Mouse (Mus musculus) ES-Bruce4 (cell line): ENCODE results near the gene Mapt. TPM values are rescaled to one million over a fixed set of nuclear protein-coding genes. Genes with fewer than 3 reads are reported as not detected.

ENCODE experiments used
- H3K27ac ChIP-seq: 2 replicates; pipeline ENCODE4 v1.5.1; 2012; ENCODE audit warnings: low read length, inconsistent platforms; ENCODE audit not compliant: insufficient read depth
- H3K27me3 ChIP-seq: 2 replicates; pipeline ENCODE4 v1.6.1; 2012; ENCODE audit warnings: mild to moderate bottlenecking, low read length, inconsistent platforms; ENCODE audit not compliant: control insufficient read depth, poor library complexity, insufficient read depth, severe bottlenecking
- H3K36me3 ChIP-seq: 2 replicates; pipeline ENCODE4 v1.6.1; 2012; ENCODE audit warnings: inconsistent platforms, mild to moderate bottlenecking, low read length, moderate library complexity; ENCODE audit not compliant: control insufficient read depth, poor library complexity, insufficient read depth, severe bottlenecking
- H3K4me1 ChIP-seq: one replicate; pipeline ENCODE4 v1.8.1; 2011; ENCODE audit warnings: low read length; ENCODE audit not compliant: control insufficient read depth, insufficient read depth
- H3K4me3 ChIP-seq: 2 replicates; pipeline ENCODE4 v1.5.1; 2011; ENCODE audit warnings: low read depth, mild to moderate bottlenecking, low read length
- H3K9ac ChIP-seq: 2 replicates; pipeline ENCODE4 v1.6.1; 2012; ENCODE audit warnings: low read depth, mild to moderate bottlenecking, inconsistent platforms; ENCODE audit not compliant: poor library complexity, severe bottlenecking
- H3K9me3 ChIP-seq: replicated peaks from 2 replicates; pipeline ENCODE4 v1.6.1; 2012; ENCODE audit warnings: mild to moderate bottlenecking, low read length, inconsistent platforms; ENCODE audit not compliant: control insufficient read depth, poor library complexity, insufficient read depth, severe bottlenecking
- CTCF ChIP-seq: IDR thresholded peaks from one replicate; pipeline ENCODE4 v1.8.1; 2011; ENCODE audit warnings: low read depth, low read length
- EP300 ChIP-seq: IDR thresholded peaks from 2 replicates; pipeline ENCODE4 v1.6.1; 2011; ENCODE audit warnings: low read depth, low read length; ENCODE audit not compliant: insufficient read depth
- POLR2A ChIP-seq: IDR thresholded peaks from one replicate; pipeline ENCODE4 v1.8.1; 2011; ENCODE audit warnings: low read length; ENCODE audit not compliant: insufficient read depth
- polyA plus RNA-seq: library from polyadenylated mRNA; stranded (reverse); fragments of >200 nt; gene quantifications from 2 replicates; pipeline ENCODE4 v1.2.4, GENCODE M21; 2011; ENCODE audit warnings: low read depth; ENCODE audit not compliant: missing spikeins, insufficient read depth, insufficient read length

Mapt gene
- polyA plus RNA-seq, 1 experiment = 13.6 TPM

DNA sequence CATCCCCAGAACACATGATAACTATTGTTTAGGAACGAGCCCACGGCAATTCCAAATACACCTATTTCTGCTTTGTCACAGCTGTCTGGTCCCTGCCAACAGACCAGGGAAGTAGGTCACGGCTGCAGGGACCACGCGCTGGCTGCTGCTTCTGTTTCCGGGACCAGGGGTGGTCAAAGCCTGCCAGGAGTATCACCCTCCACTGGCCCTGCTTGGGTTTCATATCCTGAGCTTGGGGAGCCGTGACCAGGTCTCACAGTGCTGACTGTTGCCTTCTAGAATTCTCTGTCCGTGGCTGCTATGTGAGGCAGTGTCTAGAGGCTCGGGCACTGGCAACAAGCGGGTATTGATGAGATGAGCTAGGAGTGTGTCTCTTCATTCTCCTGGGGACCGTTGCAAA, 36.2 kb downstream of the Mapt start:
- Histone ChIP-seq H3K4me1 (no peaks in the 10 kb centered on the region), H3K4me3 (no peak overlapping the region), H3K9me3 (no peaks in the 10 kb centered on the region), H3K27me3 (no peaks in the 10 kb centered on the region), H3K27ac (no peak overlapping the region), H3K36me3 (no peaks in the 10 kb centered on the region), H3K9ac (no peak overlapping the region)
- no peak for TF ChIP-seq EP300
- TF ChIP-seq CTCF = no peak
- no peak for TF ChIP-seq POLR2A

DNA sequence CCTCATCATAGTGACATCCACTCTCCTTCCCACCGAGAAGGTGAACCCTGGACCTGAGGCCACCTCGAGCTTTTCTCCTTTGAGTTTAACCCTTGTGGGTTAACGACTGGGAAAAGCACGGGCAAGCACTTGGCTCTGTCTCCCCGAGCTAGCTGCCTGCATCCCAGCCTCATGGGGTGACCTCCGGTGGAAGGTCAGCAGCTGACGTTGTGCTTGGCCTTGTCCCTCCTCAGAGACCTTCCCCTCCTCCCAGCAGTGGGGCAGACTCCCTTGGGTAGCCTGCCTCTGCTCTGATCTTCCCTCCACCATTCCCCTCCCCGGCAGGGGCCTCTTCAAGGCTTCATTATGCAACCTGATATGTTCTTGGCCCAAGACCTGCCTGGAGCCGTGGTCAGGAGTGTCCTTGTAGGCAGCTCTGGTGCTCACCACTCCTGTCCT, 38.2 kb downstream of the Mapt start:
- H3K9ac ChIP-seq = no peak overlapping the region
- no peak overlapping the region for H3K27ac ChIP-seq
- no peaks in the 10 kb centered on the region for H3K9me3 ChIP-seq
- no peaks in the 10 kb centered on the region for H3K36me3 ChIP-seq
- no peak overlapping the region for H3K4me3 ChIP-seq
- no peaks in the 10 kb centered on the region for H3K4me1 ChIP-seq
- no peaks in the 10 kb centered on the region for H3K27me3 ChIP-seq
- TF ChIP-seq CTCF = no peak
- TF ChIP-seq EP300 = no peak
- TF ChIP-seq POLR2A = no peak

DNA sequence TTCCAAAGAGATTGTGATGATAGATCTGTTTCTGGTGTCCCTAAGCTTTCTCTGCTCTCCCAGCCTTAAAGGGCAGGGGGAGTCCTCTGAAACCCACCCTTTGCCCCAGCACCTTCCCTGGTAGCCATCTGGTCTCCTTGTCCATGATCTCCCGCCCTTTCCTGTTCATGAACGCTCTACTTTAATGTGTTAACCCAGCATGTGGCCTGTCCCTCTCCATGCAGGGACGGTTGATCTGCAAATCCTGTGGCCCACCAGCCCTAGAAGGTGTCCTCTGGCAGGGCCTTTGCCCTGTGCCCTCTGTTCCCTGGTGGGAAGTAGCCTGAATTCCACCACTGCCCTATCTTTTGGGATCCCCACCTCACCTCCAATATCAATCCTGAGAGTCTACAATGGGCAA, 39.3 kb downstream of the Mapt start:
- Histone ChIP-seq H3K4me3 (no peak overlapping the region), H3K9ac (no peak overlapping the region), H3K4me1 (no peaks in the 10 kb centered on the region), H3K9me3 (no peaks in the 10 kb centered on the region), H3K27me3 (no peaks in the 10 kb centered on the region), H3K27ac (no peak overlapping the region), H3K36me3 (no peaks in the 10 kb centered on the region)
- no peak for TF ChIP-seq POLR2A
- no peak for TF ChIP-seq CTCF
- TF ChIP-seq EP300 = no peak

DNA sequence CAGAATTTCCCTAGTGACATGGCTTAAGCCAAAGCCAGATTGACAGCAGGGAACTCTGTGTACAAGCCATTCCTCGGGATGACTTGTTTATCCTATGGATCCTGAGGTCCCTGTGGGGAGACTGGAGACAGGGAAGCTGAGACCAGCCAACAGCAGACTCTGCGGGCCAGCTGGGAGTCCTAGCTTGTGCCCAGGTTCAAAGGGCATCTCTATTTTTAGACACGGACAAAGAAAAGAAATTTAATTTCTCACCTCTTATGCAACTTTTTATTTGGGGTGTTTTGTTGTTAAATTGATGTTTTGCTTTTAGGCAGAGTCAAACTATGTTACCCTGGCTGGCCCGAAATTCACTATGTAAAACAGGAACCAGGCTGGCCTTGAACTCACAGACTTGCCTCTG, 39.7 kb downstream of the Mapt start:
- no peak overlapping the region for H3K4me3 ChIP-seq
- H3K9me3 ChIP-seq = no peaks in the 10 kb centered on the region
- H3K27me3 ChIP-seq = no peaks in the 10 kb centered on the region
- no peak overlapping the region for H3K9ac ChIP-seq
- TF ChIP-seq EP300 (no peak), CTCF (no peak), POLR2A (no peak)
- H3K36me3 ChIP-seq = no peaks in the 10 kb centered on the region
- no peaks in the 10 kb centered on the region for H3K4me1 ChIP-seq
- H3K27ac ChIP-seq = no peak overlapping the region

DNA sequence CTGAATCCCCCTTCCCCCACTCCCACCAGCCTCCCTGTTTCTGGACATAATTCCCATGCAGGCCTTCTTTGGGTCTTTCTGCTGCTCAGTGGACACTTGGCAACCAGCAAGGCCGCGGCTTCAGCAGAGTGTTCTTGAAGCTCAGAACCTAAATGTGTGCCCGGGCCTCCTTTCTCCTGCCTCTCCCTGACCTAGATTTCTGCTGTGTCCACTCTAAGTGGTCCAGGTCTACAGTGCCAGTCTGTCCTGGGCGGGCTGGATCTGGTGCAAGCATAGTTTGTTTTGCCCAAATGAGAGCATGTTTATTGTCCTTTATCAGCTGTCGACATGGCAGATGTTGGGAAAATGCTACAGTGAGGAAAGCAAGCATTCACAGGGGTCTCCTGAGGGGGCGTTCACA, 40.7 kb downstream of the Mapt start:
- no peaks in the 10 kb centered on the region for H3K27me3 ChIP-seq
- H3K27ac ChIP-seq = no peak overlapping the region
- no peaks in the 10 kb centered on the region for H3K4me1 ChIP-seq
- no peaks in the 10 kb centered on the region for H3K36me3 ChIP-seq
- no peak overlapping the region for H3K9ac ChIP-seq
- TF ChIP-seq EP300 = no peak
- TF ChIP-seq CTCF = no peak
- no peak for TF ChIP-seq POLR2A
- H3K9me3 ChIP-seq = no peaks in the 10 kb centered on the region
- H3K4me3 ChIP-seq = no peak overlapping the region

DNA sequence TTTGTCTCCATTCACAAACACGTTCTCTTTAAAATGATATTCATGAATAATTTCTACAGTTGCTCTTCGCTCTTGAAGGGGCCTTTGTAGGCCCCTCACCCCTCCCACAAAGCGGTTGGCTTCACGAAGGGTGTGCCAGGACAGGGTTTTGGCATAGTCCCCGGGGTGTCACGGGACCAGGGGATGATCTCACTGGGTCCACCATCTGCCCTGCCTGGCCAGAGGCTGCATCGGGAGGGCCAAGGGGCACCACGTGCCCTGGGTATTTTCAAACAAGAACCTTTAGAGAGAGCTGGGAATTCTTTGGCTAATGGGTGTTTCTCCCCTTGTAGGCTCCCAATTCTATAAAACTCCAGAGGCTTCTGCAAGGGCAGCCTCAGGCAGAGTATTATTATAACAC, 41.2 kb downstream of the Mapt start:
- no peak overlapping the region for H3K4me3 ChIP-seq
- H3K36me3 ChIP-seq = no peaks in the 10 kb centered on the region
- no peak overlapping the region for H3K27ac ChIP-seq
- no peaks in the 10 kb centered on the region for H3K4me1 ChIP-seq
- H3K9ac ChIP-seq = no peak overlapping the region
- no peaks in the 10 kb centered on the region for H3K9me3 ChIP-seq
- TF ChIP-seq CTCF (no peak), EP300 (no peak), POLR2A (no peak)
- no peaks in the 10 kb centered on the region for H3K27me3 ChIP-seq
